Mouse (Mus musculus): ENCODE data around the gene Btbd2. TPM values are rescaled to one million over a fixed set of nuclear protein-coding genes. Genes with fewer than 3 reads are reported as not detected.

Btbd2 gene
- total RNA-seq (2017): 13.6 and 35.8 TPM in 2 replicates

DNA sequence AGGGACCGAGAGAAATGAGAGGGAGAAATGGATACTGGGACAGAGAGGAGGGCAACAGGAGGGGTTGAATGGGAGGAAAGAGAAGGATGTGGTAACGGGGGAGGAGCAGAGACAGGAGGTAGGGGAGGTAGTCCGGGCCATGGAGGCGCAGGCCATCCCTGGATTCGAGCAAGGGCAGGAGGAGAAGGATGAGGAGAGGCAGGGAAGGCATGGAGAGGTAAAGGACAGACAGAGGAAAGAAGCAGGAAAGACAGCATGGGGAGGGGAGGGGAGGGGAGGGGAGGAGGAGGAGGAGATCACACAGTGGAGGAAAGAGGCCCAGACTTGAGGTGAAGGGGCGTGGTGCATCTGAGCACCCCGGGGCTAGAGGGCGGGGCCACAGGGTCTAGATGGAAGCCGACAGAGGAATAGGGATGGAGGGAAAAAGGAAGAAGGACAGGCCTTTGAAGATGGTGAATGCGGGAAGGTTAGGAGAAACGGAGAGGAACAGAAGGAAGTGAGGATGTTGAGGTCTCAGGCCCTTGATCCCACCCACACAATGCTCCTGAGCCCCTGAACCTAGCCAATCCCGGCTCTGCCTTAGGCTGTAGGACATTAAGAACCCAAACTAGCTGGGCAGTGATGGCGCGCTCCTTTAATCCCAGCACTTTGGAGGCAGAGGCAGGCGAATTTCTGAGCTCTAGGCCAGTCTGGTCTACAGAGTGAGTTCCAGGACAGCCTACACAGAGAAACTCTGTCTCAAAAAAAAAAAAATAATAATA, at the start of gene Btbd2:
Gene Btbd2, minus strand, starts transcription at position 209 of the 761 bp plus-strand sequence.
- ATAC-seq (replicated peaks in 1 of 2; ENCODE audit: insufficient read depth in 1 of 2, low FRiP score in 2 of 2, low TSS enrichment in 1 of 2, low read depth in 1 of 2, poor library complexity in 2 of 2, severe bottlenecking in 2 of 2): no peak

DNA sequence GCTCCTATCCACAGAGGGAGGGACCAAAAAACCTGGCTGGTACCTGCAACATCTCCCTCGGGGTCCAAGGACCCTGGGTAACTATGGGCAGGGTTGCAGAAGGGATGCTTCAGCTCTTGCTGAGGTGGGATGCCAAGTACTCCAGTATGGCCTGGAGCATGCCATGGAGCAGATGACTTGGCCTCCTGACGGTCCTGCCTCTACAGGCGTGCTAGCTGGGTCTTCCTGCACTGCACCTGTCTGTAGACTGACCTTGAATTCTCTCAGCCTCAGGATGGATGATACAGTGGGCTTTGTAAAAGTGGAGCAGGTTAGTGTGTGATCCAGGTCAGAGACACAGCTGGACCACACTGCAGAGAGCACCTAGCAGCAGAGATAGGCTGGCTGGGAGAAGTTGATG, 48.6 kb upstream of the Btbd2 start:
- ATAC-seq (replicated peaks in 1 of 2; ENCODE audit: insufficient read depth in 1 of 2, low FRiP score in 2 of 2, low TSS enrichment in 1 of 2, low read depth in 1 of 2, poor library complexity in 2 of 2, severe bottlenecking in 2 of 2): no peak

DNA sequence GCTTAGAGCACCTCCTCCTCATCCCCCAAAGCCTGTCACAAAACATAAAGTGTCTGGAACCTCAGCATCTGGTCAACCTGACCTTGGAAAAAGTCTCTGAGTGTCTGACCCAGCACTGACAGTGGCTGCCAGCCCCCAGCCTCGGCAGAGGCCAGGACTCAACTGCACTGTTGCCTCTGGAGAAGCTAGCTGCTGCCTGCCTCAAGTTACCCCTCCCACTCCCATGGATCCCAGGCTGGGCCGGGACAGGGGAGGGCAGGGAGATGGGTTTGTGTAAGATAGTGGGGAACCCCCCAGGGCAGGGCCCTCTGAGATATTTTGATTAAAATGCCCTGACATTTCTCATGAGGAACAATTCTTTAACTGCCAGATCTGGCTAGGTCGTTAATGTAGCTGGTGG, 48.2 kb upstream of the Btbd2 start:
- ATAC-seq (replicated peaks in 1 of 2; ENCODE audit: insufficient read depth in 1 of 2, low FRiP score in 2 of 2, low TSS enrichment in 1 of 2, low read depth in 1 of 2, poor library complexity in 2 of 2, severe bottlenecking in 2 of 2): no peak

DNA sequence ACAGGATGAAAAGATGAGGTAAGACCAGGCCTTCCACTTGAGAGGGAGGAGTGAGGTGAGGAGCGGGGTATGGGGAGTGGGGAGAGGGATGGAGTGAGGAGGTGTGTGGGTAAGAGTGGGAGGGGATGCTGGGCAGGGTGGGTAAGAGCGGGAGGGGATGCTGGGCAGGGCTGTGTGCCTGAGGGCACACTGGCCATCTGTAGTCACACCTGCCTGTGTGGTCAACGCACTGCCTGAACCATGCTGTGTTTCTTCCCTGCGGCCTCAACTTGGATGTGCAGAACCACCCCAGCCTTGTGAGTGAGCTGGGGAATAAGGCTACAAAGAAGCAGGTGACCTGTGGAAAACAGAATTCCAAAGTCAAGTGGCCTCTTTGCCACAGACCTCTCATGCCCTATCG, 47.5 kb upstream of the Btbd2 start:
- ATAC-seq (replicated peaks in 1 of 2; ENCODE audit: insufficient read depth in 1 of 2, low FRiP score in 2 of 2, low TSS enrichment in 1 of 2, low read depth in 1 of 2, poor library complexity in 2 of 2, severe bottlenecking in 2 of 2): no peak

DNA sequence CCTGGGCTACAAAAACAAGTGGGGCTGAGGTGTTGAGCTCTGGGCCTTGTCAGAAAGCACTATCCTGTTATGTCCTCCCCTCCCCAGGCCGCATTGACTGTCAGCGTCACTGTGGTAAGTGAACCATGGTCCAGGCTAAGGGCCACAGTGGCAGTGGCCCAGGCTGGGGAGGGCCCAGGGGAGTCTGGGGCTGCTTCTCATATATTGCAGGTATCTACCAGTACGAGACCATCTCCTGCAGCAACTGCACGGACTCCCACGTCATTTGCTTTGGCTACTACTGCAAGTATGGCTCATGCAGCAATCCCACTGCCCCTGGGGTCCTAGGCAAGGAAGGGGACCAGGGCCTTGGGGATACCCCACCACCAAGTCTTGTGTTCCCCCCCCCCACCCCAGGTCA, 46.8 kb upstream of the Btbd2 start:
- no peak for ATAC-seq (replicated peaks in 1 of 2; ENCODE audit: insufficient read depth in 1 of 2, low FRiP score in 2 of 2, low TSS enrichment in 1 of 2, low read depth in 1 of 2, poor library complexity in 2 of 2, severe bottlenecking in 2 of 2)

DNA sequence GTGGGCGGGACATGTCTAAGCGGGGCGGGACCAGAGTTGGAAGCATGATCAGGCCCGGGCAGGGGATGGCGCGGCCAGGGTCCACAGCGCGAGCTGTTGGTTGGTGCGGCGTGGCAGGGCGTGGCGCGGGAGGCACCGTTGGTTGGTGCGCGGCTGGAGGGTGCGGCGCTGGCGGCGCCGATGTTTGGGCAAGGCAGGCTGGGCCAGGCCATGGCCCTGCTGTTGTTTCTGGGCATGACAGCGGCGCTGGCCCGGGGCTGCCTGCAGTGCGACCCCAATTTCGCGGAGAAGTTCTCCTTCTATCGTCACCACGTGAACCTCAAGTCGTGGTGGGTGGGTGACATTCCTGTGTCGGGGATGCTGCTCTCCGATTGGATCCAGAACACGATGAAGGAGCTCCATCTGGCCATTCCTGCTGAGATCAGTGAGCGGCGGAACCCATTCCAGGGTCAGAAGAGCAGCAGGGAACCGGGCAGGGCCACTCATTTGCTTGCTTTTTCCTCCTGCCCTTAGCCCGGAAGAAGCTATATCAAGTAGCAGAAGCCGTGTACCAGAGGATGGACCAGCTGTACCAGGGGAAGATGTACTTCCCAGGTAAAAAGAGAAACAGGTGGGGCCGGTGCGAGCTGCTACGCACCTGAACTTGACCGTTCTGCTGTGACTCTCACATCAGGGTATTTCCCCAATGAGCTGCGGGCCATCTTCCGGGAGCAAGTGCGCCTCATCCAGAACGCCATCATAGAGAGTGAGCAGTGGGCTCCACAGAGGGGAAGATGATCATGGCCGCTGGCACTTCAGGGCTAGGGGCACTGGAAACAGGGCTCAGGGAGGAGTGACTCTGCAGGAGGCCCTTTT, 45.9 kb upstream of the Btbd2 start:
- ATAC-seq (replicated peaks in 1 of 2; ENCODE audit: insufficient read depth in 1 of 2, low FRiP score in 2 of 2, low TSS enrichment in 1 of 2, low read depth in 1 of 2, poor library complexity in 2 of 2, severe bottlenecking in 2 of 2): peak; percentile 61 to 73

DNA sequence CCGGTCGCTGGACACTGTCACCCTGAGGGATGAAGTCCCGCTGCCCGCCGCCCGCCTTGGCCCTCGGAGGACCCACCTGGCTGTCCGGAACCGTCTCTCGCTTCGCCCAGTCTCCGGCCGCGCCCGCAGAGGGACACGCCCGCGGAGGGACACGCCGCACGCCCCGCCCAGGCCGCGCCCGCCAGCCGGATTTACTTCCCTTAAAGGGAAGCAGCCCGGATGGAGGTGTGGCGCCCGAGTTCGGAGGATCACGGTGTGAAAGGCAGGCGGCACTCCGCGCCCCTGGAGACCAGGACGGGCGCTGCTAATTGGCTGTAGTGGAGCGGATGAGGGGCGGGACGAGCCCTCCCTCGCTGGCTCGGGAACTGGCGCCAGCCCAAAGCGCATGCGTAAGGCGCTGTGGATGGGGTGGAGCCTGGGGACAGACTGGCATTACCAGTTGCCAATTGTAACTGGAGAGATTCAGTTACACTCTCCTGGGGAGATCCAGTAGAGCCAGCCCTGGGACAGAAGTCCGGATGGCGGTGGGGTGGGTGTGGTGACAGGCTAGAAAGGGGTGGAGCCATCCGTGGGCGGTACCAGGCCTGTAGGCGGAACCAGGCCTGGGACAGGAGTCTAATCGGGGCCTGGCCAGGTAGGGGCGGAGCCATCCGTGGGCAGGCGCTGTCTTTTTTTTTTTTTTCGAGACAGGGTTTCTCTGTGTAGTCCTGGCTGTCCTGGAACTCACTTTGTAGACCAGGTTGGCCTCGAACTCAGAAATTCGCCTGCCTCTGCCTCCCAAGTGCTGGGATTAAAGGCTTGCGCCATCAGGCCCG, 45.1 kb upstream of the Btbd2 start, which contains the start of the genes Mob3a and Izumo4:
Gene Mob3a, minus strand, starts transcription at position 257 of the 815 bp plus-strand sequence.
Gene Izumo4, plus strand, starts transcription at position 464 of the 815 bp plus-strand sequence.
- ATAC-seq (replicated peaks in 1 of 2; ENCODE audit: insufficient read depth in 1 of 2, low FRiP score in 2 of 2, low TSS enrichment in 1 of 2, low read depth in 1 of 2, poor library complexity in 2 of 2, severe bottlenecking in 2 of 2): peak; percentile 81 to 90

DNA sequence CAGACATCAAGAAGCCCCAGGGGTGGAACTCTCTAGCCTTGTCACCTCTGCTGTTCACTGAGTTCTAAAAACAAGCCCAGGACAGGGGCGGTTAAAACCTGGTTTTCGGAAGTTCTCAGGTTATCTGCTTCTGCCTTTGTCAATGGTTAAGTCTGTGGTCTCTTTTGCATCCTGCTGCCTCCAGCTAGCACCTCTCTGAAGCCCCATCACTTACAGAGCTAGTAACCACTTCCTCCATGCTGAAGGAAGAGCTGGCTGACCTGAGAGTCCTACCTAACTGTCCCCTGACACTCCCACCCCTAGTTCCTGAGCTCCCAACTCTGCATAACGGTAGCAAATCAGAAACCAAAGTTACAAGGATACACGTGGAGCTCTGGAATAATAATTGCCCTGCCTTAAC, 43.9 kb upstream of the Btbd2 start:
- ATAC-seq (replicated peaks in 1 of 2; ENCODE audit: insufficient read depth in 1 of 2, low FRiP score in 2 of 2, low TSS enrichment in 1 of 2, low read depth in 1 of 2, poor library complexity in 2 of 2, severe bottlenecking in 2 of 2): peak; percentile 14; a peak in 3 of 4 replicates

DNA sequence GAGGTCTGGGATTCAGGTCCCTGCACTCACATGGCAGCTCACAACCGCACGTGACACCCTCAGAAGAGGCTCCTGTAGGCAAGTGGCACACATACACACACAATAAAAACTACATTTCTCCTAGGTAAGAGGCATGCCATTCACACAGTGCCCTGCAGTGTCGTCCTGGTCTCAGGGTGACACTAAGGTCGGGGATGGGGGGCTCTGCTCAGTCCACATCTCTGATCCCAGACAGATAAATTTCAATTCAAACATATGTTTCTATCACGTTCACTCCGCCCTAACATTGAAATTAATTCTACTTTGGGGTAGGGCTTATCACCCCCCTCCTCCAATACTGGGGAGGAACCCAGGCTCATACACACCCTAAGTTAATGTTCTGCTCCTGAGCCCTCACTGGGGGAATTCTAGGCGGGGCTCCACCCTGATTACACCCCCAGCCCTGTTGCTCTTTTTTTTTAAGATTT, 43.2 kb upstream of the Btbd2 start:
- ATAC-seq (replicated peaks in 1 of 2; ENCODE audit: insufficient read depth in 1 of 2, low FRiP score in 2 of 2, low TSS enrichment in 1 of 2, low read depth in 1 of 2, poor library complexity in 2 of 2, severe bottlenecking in 2 of 2): no peak

DNA sequence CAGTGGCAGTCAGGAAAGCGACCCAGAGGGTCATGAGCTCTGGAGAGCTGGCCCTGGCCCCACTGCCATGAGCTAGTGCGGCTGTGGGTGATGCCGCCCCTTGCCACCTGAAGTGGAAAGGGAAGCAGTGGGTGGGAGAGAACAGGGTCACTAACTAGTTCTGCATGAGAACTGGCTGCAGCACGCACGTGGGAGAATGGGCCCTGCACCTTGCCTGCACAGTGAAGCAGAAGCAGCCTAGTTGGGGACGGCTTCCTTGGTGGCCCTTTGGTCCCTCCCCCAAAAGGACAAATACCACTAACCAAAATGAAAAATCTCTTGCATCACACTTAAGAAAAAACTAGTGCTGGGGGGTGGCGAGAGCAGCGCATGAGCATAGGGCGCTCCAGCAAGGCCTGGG, 41.7 kb upstream of the Btbd2 start:
- no peak for ATAC-seq (replicated peaks in 1 of 2; ENCODE audit: insufficient read depth in 1 of 2, low FRiP score in 2 of 2, low TSS enrichment in 1 of 2, low read depth in 1 of 2, poor library complexity in 2 of 2, severe bottlenecking in 2 of 2)

DNA sequence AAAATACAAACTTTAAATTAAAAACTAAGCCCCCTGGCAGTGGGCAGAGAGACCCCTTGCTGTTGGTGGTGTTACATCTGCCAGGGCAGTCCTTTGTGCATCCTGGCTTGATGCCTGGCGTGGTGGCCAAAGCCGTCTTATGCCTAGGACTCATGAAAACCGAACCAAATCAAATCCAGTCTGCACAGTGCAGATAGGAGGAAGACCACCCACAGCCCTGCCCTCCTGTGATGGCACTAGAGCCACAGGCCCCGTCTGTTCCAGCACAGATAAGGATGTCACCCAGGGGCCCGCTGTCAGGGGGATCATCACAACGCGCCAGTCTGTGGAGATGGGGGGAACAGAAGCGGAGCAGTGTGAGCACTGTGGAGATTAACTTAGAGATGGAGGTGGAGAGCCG, 40.9 kb upstream of the Btbd2 start:
- ATAC-seq (replicated peaks in 1 of 2; ENCODE audit: insufficient read depth in 1 of 2, low FRiP score in 2 of 2, low TSS enrichment in 1 of 2, low read depth in 1 of 2, poor library complexity in 2 of 2, severe bottlenecking in 2 of 2): no peak

DNA sequence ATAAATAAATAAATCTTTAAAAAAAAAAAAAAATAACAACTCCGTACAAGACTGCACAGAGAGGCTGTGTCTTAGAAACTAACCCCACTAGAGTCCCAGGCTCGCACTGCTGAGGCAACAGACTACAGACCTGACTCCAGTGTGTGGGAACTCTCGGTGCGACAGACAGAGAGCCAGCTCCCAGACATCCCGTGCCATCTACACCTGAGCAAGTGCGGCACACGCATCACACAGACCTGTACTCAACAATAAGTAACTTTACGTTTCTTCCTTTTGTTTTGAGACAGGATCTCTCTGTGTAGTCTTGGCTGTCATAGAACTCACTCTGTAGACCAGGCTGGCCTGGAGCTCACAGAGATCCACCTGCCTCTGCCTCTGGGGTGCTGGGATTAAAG, 40.5 kb upstream of the Btbd2 start:
- no peak for ATAC-seq (replicated peaks in 1 of 2; ENCODE audit: insufficient read depth in 1 of 2, low FRiP score in 2 of 2, low TSS enrichment in 1 of 2, low read depth in 1 of 2, poor library complexity in 2 of 2, severe bottlenecking in 2 of 2)

DNA sequence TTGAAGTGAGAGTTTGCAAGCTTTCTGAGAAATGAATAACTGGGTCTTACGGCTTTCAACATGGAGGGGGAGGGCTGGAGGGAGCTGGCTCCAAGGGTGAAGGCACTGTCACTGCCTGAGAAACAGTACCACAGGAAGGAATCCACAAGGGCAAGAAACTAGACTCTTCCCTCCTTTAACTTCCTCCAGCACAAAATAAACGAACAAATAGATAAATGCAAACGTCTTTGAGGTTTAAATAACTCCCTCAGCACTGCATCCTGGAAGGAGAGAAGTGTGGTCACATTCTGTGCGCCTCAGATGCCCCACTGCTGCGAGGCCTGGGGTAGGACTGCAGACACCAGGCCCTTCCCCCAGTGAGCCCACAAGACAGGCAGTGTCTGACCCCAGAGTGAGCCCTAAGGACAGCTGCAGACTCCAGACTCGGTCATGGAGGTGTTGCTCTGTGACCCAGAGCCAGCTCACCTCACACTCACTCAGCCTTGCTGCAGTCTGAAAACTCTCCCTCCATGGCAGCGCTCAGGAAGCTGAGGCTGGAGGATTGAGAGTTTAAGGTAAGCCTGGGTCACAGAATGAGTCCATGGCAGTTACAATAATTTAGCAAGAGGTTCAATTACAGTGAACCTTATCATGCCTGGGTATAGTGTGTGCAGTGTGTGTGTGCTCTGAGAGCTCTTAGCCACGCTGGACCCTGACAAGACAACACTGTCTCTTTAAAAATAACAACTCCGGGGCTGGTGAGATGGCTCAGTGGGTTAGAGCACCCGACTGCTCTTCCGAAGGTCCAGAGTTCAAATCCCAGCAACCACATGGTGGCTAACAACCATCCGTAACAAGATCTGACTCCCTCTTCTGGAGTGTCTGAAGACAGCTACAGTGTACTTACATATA, 39.9 kb upstream of the Btbd2 start:
- ATAC-seq (replicated peaks in 1 of 2; ENCODE audit: insufficient read depth in 1 of 2, low FRiP score in 2 of 2, low TSS enrichment in 1 of 2, low read depth in 1 of 2, poor library complexity in 2 of 2, severe bottlenecking in 2 of 2): no peak

DNA sequence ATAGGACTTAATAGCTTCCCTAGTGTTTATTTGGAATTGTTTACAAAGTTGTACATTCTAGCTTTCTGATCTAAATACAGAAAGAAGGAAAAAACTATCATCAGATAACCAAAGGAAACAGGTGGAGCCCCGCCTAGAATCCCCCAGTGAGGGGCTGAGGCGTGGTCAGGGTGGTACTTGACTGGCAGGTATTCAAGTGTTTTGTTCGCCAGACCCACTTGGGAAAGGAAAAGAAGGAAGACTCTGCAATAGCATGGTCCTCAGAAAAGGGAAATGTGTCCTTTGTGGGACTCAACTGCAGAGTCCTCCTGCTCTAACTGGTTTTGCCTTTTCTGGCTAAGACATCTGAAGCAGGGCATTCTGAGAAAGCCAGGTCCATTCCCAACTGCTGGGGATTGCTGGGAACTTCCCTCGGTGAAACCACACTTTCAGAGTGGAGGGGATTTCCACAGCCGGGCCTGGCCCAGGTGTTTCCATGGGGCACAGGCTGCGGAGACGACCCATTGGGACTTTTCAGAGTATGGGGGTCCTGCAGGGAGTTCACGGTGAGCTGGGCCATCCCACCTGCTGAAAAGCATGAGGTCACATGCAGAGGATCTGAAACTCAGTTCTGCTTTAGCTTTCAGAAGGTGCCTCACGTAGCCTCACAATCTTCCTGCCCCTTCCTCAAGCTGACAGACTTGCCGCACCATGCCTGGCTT, 39.1 kb upstream of the Btbd2 start:
- no peak for ATAC-seq (replicated peaks in 1 of 2; ENCODE audit: insufficient read depth in 1 of 2, low FRiP score in 2 of 2, low TSS enrichment in 1 of 2, low read depth in 1 of 2, poor library complexity in 2 of 2, severe bottlenecking in 2 of 2)

DNA sequence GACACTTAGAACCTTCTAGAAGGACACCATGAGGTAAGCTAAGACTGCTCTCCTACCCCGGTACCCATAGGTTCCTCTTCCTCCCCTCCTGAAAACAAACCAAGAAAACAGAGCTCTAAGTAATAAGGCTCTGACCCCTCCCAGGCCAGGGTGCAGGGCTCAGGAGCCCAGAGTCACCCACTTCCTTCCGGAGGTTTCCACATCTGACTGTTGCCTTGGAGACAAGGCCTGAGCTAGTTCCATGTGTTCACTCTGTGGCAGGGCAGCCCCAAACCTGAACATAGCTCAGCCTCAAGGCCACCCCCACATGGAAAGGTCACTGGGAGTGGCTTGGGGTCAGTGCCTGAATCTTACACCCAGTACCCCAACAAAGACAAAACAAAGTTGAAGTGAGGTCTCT, 38.3 kb upstream of the Btbd2 start:
- ATAC-seq (replicated peaks in 1 of 2; ENCODE audit: insufficient read depth in 1 of 2, low FRiP score in 2 of 2, low TSS enrichment in 1 of 2, low read depth in 1 of 2, poor library complexity in 2 of 2, severe bottlenecking in 2 of 2): peak; percentile 83 to 85
